Mouse (Mus musculus) testis, postnatal 10 days (tissue): Measurements from ENCODE around the gene Cpvl.
A peak's percentile ranks its signal among the peaks of the same experiment; 100 is the strongest.

Experiments
- DNase-seq: peaks from one replicate; pipeline ENCODE4 v3.0.0; 2021; ENCODE audit warnings: low spot score

Gene Cpvl

DNA sequence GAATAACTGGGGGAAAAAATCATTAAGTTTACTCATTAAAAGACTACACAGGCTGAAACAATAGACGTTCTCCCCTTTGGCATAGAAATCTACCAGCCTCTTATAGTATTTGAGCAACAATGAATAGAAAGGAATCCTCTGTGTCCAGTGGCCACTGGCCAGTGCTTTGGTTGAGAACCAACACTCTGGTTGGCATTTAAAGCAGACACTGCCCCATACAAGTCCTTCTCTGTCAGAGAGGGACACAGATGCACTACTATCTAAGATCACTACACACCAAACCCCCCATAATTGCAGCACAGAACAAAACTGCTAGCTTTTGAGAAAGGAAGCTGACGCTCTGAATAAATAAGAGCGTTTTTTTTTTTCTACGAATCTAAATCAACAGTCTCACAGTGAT lies 93.5 kb downstream of the Cpvl start:
- DNase-seq: no peak

DNA sequence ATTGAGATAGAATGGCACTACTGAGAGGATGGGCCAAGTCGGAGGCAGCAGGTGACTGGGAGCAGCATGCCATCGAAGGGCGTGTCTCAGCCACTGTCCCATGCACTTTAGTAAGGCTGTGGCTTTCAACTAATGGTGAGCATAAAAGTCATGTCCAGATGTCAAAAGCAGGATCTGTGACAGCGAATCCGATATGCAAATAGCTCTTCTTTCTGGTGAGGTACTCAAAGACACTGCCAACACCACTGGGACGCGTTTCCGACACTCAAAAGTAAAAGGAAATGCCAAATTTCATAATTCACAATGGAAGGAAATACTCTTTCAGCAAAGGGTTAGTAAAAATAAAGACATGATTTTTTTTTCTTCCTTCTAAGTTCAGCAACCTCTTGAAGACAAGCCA lies 94.0 kb downstream of the Cpvl start:
- no peak for DNase-seq

DNA sequence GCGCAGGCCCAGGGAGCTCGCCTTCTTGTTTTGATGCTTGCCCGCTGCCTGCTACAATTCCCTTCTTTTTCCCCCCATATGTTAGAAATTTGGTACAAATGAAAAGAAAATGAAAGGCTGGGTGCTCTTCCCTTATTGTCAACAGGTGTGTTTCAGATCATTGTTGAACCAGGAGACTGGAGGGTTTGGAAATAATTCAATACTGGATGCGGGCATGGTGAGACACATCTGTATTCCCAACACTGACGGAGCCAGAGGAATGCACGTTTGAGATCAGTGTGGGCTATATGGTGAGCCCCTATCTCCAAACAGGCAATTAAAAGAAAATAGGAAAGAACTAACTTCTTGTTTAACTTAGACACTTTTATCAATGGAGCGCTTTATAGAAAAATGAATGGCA lies 95.1 kb downstream of the Cpvl start:
- no peak for DNase-seq

DNA sequence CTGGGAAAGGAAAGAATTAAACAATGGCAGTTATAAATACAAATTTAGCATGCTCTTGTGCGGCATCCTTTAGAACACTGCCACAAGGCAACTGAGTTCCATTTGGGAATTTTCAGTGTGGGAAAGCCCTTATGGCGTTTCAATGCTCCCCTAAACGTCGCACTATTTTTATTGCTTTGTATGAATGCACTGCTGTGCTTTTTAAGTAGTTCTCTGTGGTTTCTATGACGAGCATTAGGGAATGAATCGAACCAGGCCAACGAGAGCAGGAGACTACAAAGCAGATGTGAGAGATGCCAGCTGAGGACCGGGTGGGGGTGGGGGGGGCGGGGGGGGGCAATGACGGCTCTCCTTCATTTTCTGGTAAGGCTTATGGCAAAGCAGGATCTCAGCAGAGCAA lies 96.8 kb downstream of the Cpvl start:
- DNase-seq: no peak

DNA sequence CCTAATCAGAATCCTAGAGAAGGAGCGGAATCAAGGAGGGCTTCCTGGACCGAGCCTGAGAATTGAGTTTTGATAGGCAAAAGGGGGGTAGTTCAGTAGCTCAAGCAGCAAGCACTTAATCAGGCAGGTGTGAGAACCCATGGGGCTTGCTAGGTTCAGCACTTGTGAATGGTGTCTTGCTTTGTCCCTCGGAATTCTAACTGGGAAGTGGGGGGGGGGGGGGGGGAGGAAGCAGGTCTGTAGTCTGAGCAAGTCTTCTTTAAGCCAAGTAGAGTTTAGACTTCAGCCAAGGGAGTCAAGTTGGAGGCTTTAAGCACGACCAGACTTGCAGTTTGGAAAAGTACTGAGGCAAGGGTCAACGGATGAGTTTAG lies 97.2 kb downstream of the Cpvl start:
- DNase-seq: no peak

DNA sequence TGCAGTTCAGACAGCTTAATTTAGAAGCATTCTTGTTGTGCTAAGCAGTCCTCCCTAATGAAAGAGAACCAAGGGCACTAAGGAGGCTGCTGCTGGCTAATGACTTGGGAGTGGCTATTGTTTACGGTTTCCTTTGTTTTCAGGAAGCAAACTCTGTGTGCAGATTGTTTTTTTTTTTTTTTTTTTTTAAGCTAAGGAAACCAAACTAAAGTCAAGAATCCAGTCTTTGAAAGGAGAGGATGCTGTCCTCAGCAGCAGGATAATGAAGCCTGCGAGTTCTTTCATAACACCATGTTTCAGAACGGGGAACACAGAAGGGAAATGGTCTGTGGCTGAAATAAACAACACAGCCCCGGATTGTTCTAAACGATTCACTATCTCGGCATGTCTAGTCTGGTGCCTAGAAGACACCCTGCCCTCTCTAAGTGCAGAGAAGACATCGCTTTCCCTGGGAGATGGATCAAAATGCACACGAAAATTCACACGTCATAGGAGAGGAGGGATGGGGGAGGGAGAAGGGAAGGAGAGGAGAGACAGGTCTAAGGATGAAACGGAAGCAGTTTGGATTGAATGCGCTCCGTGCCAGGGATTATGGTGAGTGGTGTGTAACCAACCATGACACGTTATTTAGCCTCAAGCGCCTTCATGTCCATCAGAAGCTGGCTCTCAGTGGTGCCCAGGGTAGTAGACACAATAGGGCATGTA lies 97.8 kb downstream of the Cpvl start:
- DNase-seq: no peak

DNA sequence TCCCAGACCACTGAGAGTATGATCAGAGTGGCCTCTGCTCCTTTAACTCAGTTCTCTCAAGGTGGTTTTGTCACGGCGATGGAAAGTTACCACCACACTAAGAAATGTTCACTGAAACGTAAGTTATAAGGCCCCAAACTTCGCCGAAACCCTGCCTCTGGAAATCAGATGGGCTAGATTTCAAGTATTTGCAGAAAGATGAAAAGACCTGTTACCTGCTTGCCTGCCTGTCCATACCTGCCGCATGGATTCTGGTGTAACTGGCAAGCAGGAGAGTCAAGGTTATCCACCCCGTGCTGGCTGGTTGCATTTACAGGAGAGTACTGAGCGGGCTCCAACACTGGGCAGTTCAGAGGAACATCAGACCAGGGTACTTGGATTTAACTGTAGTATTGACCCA lies 98.9 kb downstream of the Cpvl start:
- no peak for DNase-seq

DNA sequence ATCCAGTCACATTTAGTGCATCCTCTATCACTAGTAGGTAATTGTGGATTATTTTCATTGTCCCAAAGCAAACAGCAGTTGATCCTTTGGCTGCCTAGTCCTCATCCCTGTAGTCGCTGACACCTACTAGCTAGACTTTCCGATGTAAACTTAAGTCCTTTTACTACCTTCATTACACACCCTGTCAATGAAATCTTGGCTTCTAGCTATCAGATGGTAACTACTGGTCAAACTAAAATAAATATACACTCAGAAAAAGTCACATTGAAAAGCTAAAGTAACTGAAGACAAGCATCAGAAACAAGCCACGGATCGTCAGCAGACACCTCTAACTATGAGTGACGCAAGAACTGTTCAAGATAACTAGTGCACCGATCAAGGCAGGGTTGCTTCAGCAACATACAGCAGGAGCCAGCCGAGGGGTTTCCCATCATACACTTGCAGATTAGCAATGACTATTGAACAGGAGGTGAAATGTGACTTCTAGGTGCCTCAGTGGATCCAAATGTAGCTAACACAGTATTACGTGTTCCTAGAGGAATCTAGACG lies 103.5 kb downstream of the Cpvl start:
- DNase-seq: no peak

DNA sequence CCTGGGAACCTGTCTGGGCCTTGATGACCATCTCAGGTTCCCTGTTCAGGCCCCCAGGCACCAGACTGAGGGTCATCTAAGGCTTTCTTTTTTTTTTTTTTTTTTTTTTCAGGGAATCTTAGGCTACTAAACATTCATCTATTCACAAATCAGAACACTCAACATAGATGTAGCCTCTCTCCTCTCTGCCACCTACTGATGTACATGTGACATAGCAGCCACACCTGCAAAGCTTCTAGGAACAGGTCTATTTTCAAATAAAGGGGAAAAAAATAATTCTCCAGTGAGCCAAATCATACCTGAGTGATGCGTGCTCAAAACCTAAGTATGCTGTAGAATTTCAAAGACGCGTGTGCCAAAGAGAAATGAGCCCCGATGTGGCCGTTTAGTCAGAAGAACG lies 106.6 kb downstream of the Cpvl start:
- no peak for DNase-seq

DNA sequence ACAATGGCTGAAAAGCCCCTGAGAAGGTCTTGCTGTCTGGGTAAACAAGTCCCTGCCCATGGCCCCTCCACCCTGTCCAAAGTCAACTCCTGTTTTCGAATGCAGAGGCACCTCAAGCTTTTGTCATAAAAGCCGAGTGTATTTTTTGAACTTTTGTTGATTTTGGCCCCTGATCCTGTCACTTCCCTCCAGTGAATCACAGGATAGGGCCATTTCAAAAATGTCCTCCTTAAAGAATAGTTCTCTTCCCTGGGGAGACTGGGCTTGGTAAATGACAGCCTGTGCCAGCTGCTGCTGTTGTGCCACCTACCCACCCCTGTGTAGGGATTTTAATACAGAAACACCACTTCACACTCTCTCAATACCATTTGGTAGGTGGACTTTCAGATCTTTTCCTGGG lies 115.5 kb downstream of the Cpvl start:
- DNase-seq: no peak

DNA sequence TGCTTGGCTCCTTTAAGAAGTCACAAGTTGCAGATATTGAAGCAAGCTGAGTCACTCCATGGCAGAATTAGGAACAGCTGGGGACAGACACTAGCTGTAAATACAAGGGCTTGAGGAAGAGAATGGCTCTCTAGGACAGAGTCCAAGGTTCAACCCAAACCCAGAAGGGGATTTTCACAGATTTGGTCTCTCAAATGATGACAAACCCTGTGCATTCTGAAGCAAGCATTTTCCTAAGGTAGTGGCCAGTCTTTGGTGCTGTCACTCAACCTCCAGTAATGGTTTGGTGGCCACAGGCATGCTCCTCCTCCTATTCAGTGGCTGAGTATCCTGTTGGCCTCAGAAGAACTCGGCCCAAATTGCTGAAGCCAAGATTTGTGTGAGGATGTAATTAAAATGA lies 119.4 kb downstream of the Cpvl start:
- no peak for DNase-seq

DNA sequence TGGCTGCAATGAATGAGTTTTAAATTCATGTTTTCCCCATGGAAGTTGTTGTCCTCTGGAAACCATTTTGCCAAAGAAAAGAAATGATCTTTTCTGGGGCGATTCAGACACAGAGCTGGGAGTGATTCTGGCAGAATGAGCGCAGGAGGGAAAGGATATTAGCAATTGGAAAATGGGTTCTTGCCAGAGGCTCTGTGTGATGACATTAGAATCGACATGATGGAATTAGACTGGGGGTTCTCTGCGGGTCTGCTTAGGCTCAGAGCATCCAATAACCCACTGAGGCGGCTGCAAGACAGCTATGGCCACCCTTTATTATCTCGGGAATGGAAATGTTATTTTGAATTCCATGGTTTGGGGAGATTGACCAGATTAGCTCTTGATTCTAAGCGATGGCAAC lies 120.6 kb downstream of the Cpvl start:
- DNase-seq: no peak

DNA sequence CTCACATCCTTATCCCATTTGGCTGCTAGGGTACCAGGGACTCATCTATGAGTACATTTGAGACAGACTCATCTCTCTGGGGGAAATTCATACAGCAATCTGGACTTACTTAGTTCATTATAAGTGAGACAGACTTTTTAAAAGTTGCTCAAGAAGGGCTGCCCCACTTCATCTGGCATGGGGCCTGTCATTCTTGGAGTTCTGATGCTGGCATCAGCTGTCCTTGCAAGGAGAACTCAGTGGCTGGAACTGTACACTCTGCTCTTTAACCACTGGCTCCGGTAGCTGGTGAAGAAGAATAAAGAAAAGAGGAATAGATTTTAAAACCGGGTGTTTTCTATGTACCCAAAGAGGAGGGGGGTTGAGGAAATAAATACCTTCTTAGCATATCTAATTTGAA lies 121.7 kb downstream of the Cpvl start:
- no peak for DNase-seq

DNA sequence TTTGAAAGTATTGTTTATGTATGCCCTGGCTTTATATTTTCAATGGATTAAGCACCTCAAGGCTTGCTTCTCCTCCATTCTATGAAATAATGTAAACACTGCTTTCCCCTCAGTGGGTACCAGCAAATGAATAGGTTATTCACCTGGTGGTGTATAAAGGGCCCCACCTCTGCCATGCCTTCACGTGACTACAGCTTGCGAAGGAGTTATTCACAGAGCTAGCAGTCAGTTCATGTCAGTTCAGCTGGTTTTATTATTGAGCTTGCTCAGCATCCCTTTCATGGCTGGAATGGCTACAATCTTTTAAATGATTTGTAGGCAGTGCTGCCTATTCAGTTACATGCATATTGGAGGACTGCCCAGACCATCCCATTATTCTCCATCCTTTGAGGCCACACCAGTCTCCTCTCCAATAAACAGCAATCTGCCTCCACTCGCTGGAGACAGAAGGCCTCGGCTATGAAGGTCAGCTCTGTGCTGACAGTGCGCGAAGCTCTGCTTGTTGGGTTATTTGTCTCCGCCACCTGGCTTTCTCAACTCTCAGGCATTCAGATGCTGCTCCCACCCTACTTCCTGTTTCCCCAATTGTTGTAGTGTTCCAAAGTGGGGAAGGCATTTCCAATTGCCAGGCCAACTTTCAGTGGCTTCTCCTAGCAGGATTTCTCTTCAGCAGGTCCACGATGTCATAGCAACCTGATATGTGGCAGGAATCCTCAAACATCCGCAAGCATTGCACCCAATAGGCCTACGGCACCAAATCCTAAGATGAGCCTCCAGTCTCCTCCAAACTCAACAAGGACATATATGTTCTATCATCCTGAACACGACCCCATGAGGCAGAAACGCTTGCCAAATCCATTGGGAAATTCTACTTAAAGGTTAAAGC lies 123.3 kb downstream of the Cpvl start:
- no peak for DNase-seq

DNA sequence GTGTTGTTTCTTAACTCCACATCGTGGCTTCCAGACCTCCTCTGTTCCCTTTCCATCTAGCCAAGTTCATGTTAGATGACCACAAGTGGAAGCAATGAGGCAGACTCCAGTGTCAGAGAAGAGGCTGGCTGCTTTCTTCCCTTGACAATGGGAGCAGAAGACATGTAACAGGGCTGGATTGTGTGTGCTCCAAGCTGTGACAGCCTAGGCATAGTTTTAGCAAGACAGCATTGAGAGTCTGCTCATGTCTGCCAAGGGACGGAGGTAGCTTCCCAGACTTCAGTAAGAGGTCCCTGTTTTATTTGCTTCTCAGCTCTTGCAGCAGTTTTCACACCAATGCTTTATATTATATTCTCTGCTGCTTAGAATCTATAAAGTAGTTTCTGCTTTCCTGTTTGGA lies 124.2 kb downstream of the Cpvl start:
- no peak for DNase-seq

DNA sequence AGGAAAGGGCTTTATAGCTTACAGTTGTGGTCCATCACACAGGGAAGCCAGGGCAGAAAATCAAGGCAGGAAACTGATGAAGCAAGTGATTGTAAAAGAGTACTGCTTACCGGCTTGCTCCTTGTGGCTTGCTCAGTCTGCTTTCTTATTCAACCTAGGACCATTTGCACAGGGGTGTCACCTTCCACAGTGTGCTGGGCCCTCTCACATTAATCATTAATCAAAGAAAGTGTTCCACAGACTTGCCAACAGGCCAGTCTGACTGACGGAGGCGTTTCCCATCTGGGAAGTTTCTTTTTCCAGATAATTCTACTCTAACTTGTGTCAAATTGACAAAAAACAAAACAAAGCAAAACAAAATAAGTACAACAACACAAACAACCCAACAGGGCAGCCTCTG lies 124.9 kb downstream of the Cpvl start:
- DNase-seq: no peak

DNA sequence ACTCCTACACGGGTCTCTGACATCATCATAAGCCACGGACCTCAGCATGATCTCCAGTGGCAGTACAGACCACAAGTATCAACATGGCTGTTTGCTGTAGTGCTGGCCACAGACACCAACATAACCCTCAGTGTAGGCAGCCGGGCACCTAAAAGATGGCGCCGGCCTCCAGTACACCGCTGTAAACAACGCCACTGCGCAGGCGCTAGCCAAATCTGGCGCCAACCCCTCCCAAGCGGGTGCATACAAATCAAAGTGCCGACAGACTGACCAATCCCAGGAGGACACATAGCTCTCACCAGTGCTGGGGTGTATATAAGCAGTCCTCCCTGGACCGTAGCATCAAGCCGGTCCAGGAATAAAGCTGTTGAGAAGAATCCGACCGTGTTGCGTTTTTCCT lies 133.8 kb downstream of the Cpvl start:
- no peak for DNase-seq

DNA sequence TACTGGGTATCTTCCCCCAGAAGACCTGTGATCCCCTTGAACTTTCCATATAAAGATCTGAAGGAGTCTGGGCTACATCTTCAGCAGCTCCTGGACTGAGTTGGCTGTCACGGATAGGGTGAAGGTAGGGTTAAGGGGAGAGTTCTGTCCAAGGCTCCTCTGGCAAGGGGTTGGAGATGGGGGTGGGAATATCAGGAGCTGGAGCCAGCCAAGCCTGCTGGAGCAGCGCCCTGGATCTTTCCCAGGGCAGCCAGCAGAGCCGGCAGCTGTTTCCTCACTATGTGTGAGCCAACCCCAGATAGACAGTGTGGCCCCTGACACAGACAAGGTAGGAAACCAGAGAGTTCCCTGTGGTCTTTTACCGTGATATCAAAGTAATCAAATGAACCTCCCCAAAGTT lies 153.3 kb downstream of the Cpvl start:
- DNase-seq: peak; percentile 56
